Mouse (Mus musculus): ENCODE measurements around the gene Tnfsf13. TPM values are rescaled to one million over a fixed set of nuclear protein-coding genes. Genes with fewer than 3 reads are reported as not detected.
A peak's percentile ranks its signal among the peaks of the same experiment; 100 is the strongest.

Tnfsf13 gene
- polyA plus RNA-seq, 1 experiment = 6.9 TPM

DNA sequence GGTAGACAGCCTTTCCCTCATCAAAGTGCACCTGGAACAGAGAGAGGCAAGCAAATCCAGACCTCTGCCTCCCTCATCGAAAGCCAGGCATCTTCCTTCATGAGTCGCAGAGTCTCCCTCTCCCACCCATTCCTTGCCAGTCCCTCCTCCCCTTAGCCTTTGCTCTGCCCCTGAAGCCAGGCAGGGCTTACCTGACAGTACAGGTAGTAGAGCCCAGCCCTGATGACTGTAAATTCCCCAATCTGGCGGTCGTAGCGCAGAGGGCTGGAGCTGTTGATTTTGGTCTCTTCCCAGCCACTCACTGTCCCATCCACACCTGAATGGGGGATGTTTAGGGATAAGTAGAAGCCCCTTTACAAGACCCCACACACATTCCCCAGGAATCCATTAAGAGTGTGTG, 1.5 kb upstream of the Tnfsf13 start:
- TF ChIP-seq POLR2A (IDR thresholded peaks at IDR 0.05; ENCODE audit: low read depth, low read length) (no peak), CTCF (IDR thresholded peaks at IDR 0.05; ENCODE audit: extremely low read depth, insufficient read length, insufficient replicate concordance, low read depth, low read length) (no peak)
- H3K4me3 ChIP-seq (ENCODE audit: low read depth, low read length) = peak overlapping the region; percentile 50
- no peaks in the 10 kb centered on the region for H3K27me3 ChIP-seq (ENCODE audit: control insufficient read depth, insufficient read depth, low read length)
- peak overlapping the region; percentile 62 for H3K27ac ChIP-seq (ENCODE audit: insufficient read depth, low read depth, low read length)
- peaks cover 19% of the 10 kb centered on the region for H3K4me1 ChIP-seq (ENCODE audit: control insufficient read depth, insufficient read depth, insufficient read length, low read length)
- peaks cover 7% of the 10 kb centered on the region for H3K36me3 ChIP-seq (ENCODE audit: control insufficient read depth, insufficient read depth, low read length)
- 20% methylated on average over 5 of the region's 5 CpGs for WGBS

- no peak for TF ChIP-seq POLR2A (IDR thresholded peaks at IDR 0.05; ENCODE audit: low read depth, low read length)
- no peak for TF ChIP-seq CTCF (IDR thresholded peaks at IDR 0.05; ENCODE audit: extremely low read depth, insufficient read length, insufficient replicate concordance, low read depth, low read length)
- H3K36me3 ChIP-seq (ENCODE audit: control insufficient read depth, insufficient read depth, low read length) = peaks cover 5% of the 10 kb centered on the region
- H3K4me1 ChIP-seq (ENCODE audit: control insufficient read depth, insufficient read depth, insufficient read length, low read length) = peaks cover 15% of the 10 kb centered on the region
- peak overlapping the region; percentile 100 for H3K27ac ChIP-seq (ENCODE audit: insufficient read depth, low read depth, low read length)
- 6% methylated on average over 4 of the region's 4 CpGs for WGBS
- no peaks in the 10 kb centered on the region for H3K27me3 ChIP-seq (ENCODE audit: control insufficient read depth, insufficient read depth, low read length)
- peak overlapping the region; percentile 50 for H3K4me3 ChIP-seq (ENCODE audit: low read depth, low read length)
Measured at GRCm38 (mm10) chr11:69686377-69686776, 793 bp upstream of the Tnfsf13 start.

- TF ChIP-seq CTCF (IDR thresholded peaks at IDR 0.05; ENCODE audit: extremely low read depth, insufficient read length, insufficient replicate concordance, low read depth, low read length) (no peak), POLR2A (IDR thresholded peaks at IDR 0.05; ENCODE audit: low read depth, low read length) (no peak)
- Histone ChIP-seq H3K4me1 (ENCODE audit: control insufficient read depth, insufficient read depth, insufficient read length, low read length) (peaks cover 15% of the 10 kb centered on the region), H3K27me3 (ENCODE audit: control insufficient read depth, insufficient read depth, low read length) (no peaks in the 10 kb centered on the region), H3K27ac (ENCODE audit: insufficient read depth, low read depth, low read length) (peak overlapping the region; percentile 100), H3K4me3 (ENCODE audit: low read depth, low read length) (peak overlapping the region; percentile 67), H3K36me3 (ENCODE audit: control insufficient read depth, insufficient read depth, low read length) (peaks cover 3% of the 10 kb centered on the region)
- WGBS = 46% methylated on average over 6 of the region's 6 CpGs
Measured at GRCm38 (mm10) chr11:69684936-69685335, 648 bp downstream of the Tnfsf13 start.

DNA sequence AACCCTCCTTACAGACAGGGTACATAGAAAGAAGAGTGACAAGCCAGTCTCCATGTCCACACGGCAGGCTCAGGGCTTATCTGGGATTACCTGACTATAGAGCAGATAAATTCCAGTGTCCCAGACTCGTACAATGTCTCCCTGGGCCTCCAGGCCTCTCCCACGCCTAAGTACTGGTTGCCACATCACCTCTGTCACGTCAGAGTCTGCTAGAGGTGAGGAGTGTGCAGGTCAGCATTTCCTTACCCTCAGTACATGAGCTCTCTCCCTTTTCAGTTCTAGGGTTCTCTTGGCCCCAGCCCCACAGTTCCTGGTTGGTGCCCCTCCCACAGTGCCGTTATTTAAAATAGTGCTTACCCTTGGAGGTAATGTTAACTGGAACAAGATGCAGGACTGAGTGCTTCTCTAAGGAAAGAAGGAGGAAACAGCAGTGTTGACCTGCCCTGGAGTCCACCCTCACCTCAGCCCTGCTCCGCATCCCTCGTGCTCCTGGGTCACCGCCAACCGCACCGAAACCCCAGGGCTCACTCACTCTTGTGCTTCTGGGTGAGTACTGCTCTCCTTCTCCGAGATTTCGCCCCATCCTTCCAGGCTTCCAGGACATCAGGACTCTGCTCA, 1.3 kb downstream of the Tnfsf13 start:
- no peaks in the 10 kb centered on the region for H3K27me3 ChIP-seq (ENCODE audit: control insufficient read depth, insufficient read depth, low read length)
- TF ChIP-seq POLR2A (IDR thresholded peaks at IDR 0.05; ENCODE audit: low read depth, low read length) (no peak; the same call in 1 of the 2 replicates), CTCF (IDR thresholded peaks at IDR 0.05; ENCODE audit: extremely low read depth, insufficient read length, insufficient replicate concordance, low read depth, low read length) (no peak)
- H3K4me3 ChIP-seq (ENCODE audit: low read depth, low read length) = peak overlapping the region; percentile 67
- H3K36me3 ChIP-seq (ENCODE audit: control insufficient read depth, insufficient read depth, low read length) = peaks cover 6% of the 10 kb centered on the region
- H3K4me1 ChIP-seq (ENCODE audit: control insufficient read depth, insufficient read depth, insufficient read length, low read length) = peaks cover 12% of the 10 kb centered on the region
- peak overlapping the region; percentile 100 for H3K27ac ChIP-seq (ENCODE audit: insufficient read depth, low read depth, low read length)
- WGBS = 39% methylated on average over 12 of the region's 12 CpGs

DNA sequence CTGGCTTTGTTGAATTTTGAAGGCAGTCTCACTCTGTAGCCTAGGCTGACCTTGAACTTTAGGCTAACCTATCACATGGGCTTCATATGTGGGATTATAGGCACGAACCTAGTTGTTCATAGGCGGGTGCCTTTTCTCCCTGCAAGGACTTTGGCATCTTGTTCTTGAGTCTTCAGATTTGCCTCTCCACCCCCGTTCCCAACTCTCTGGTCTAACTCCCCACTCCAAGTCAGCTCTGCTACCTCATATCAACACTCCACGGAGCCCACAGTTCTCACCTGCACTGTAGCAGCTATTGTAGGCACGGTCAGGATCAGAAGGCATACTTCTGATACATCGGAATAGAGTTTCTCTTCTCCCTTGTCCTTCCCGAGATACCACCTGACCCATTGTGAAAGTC, 2.0 kb downstream of the Tnfsf13 start:
- H3K4me1 ChIP-seq (ENCODE audit: control insufficient read depth, insufficient read depth, insufficient read length, low read length) = peaks cover 12% of the 10 kb centered on the region
- peaks cover 9% of the 10 kb centered on the region for H3K36me3 ChIP-seq (ENCODE audit: control insufficient read depth, insufficient read depth, low read length)
- H3K27ac ChIP-seq (ENCODE audit: insufficient read depth, low read depth, low read length) = peak overlapping the region; percentile 100
- TF ChIP-seq CTCF (IDR thresholded peaks at IDR 0.05; ENCODE audit: extremely low read depth, insufficient read length, insufficient replicate concordance, low read depth, low read length) (no peak), POLR2A (IDR thresholded peaks at IDR 0.05; ENCODE audit: low read depth, low read length) (no peak)
- peak overlapping the region; percentile 67 for H3K4me3 ChIP-seq (ENCODE audit: low read depth, low read length)
- no peaks in the 10 kb centered on the region for H3K27me3 ChIP-seq (ENCODE audit: control insufficient read depth, insufficient read depth, low read length)
- WGBS = 51% methylated on average over 7 of the region's 7 CpGs

- TF ChIP-seq POLR2A (IDR thresholded peaks at IDR 0.05; ENCODE audit: low read depth, low read length) = no peak
- peak; percentile 80; the same call in 1 of the 2 replicates for TF ChIP-seq CTCF (IDR thresholded peaks at IDR 0.05; ENCODE audit: extremely low read depth, insufficient read length, insufficient replicate concordance, low read depth, low read length)
- Histone ChIP-seq H3K27ac (ENCODE audit: insufficient read depth, low read depth, low read length) (peak overlapping the region; percentile 100), H3K36me3 (ENCODE audit: control insufficient read depth, insufficient read depth, low read length) (peaks cover 14% of the 10 kb centered on the region), H3K4me1 (ENCODE audit: control insufficient read depth, insufficient read depth, insufficient read length, low read length) (peaks cover 12% of the 10 kb centered on the region), H3K27me3 (ENCODE audit: control insufficient read depth, insufficient read depth, low read length) (no peaks in the 10 kb centered on the region), H3K4me3 (ENCODE audit: low read depth, low read length) (no peak overlapping the region)
- WGBS = 25% methylated on average over 12 of the region's 12 CpGs
Measured at GRCm38 (mm10) chr11:69682840-69683533, 2.6 kb downstream of the Tnfsf13 start.

DNA sequence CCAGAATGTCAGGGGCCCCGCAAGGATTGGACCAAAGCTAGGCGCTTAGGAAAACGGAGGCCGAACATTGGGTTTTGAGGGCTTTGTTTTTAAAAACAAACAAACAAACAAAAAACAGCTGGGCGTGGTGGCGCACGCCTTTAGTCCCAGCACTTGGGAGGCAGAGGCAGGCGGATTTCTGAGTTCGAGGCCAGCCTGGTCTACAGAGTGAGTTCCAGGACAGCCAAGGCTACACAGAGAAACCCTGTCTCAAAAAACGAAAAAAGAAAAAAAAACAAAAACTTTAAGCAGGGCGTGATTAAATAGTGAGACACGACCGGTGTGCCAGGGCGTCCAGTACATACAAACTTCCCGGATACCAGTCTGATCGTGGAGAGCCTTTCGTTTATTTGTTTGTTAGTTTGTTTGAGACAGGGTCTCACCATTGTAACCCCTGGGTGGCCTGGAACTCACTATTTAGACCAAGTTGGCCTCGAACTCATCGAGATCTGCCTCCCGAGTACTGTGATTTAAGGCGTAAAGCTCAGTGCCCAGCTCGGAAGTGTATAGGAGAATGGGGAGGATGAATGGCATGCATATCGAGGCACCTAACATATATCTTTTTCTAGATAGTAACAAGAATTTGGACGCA, 3.3 kb downstream of the Tnfsf13 start:
- WGBS = 12% methylated on average over 24 of the region's 24 CpGs
- peaks cover 12% of the 10 kb centered on the region for H3K4me1 ChIP-seq (ENCODE audit: control insufficient read depth, insufficient read depth, insufficient read length, low read length)
- TF ChIP-seq CTCF (IDR thresholded peaks at IDR 0.05; ENCODE audit: extremely low read depth, insufficient read length, insufficient replicate concordance, low read depth, low read length) (no peak), POLR2A (IDR thresholded peaks at IDR 0.05; ENCODE audit: low read depth, low read length) (no peak)
- peak overlapping the region; percentile 89 for H3K4me3 ChIP-seq (ENCODE audit: low read depth, low read length)
- H3K27ac ChIP-seq (ENCODE audit: insufficient read depth, low read depth, low read length) = peak overlapping the region; percentile 86
- peaks cover 20% of the 10 kb centered on the region for H3K36me3 ChIP-seq (ENCODE audit: control insufficient read depth, insufficient read depth, low read length)
- H3K27me3 ChIP-seq (ENCODE audit: control insufficient read depth, insufficient read depth, low read length) = no peaks in the 10 kb centered on the region

Data from small intestine, adult 2 months (tissue).